Mouse (Mus musculus): ENCODE data around the gene Tbc1d22a. TPM values are rescaled to one million over a fixed set of nuclear protein-coding genes. Genes with fewer than 3 reads are reported as not detected.

The Tbc1d22a gene
- total RNA-seq, 2 experiments from 2014 or later = 33.5 to 34.5 TPM

DNA sequence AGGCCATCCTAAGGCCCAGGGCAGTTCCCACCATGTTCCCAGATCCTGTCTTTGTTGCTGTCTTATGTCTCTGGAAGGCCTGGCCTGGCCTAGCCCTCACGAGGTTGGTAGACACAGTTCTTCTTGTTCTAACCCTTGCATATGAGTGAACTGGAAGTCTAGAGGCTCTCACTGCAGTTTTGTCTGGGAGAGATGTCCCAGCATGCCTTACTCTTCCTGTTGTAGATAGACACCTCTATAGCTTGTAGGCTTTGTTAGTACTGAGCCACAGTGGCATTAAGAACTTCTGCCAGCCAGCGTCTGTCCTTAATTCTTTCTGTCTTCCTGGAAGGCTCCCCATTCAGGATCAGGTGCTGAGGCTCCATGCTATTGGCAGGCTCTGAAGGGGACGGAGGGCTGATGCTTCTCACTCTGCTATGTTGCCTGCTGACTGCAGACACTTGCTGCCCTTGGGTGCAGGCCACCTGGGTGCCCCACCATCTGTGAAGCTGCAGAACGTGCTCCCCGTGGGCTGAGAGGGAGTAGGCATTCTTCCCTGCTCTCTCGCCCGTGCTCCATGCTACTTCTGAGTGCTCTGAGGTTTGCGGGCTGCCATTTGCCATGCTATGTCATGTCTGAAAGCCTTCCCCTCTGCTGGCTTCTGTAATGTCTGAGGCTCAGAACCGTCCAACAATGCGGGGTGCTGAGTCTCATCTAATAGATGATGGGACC lies 150.8 kb downstream of the Tbc1d22a start:
- DNase-seq (ENCODE audit: extremely low spot score in 1 of 2, low spot score in 1 of 2) = no peak

DNA sequence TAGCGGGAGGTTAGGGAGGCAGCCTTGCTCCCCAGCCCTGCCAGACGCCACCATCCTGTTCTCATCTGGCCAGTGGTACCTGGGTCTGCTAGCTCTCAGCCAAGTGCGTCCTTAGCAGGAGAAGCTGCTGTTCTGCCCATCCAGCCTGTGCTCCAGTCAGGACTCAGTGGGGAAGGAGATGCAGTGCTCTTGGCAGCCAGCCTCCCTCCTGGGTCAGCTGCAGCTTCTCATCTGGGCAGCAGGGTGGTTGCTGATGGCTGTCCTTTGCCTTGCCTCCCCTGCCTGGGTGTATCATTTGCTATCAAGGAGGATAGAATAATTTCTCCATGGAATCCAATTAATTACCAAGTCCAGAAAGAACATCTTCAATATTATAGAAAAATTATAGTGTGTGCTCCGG lies 152.5 kb downstream of the Tbc1d22a start:
- DNase-seq (ENCODE audit: extremely low spot score in 1 of 2, low spot score in 1 of 2) = no peak

DNA sequence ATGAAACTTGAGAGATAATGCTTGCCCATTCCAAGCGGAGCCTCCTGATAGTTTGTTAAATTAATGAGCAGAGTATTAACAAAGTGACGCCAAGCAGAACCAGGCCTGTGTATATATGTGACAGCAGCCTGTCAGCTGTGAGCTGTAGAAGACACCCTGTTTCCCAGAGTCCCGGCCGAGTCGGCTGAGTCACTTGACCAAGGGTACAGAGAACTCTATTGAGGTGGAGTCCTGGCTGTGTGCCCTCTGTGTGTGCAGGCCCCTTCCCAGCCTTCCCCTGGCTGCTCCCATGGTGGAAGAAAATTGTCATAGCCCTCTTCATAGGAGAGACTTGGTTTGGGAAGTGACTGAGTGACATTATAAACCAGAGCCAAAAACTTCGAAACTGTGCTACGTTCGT lies 153.0 kb downstream of the Tbc1d22a start:
- DNase-seq (ENCODE audit: extremely low spot score in 1 of 2, low spot score in 1 of 2) = no peak

DNA sequence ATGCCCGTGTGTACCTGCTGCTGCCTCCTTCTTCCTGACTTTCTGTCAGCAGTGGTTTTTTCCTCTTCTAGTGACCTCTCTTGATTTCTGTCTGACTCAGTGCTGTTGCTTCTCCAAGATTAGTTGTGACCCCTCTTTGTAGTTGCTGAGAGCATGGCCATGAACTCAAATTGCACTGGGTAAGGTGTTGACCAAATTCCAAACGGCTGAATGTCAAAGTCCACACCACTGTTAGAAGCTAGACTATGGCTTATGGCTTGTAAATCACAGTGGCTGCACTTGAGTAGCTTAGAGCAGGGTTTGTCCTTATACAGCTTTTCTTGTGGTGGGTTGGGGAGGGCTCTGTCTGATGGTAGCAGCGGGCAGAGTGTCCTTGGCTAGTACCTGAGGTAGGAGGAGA lies 156.6 kb downstream of the Tbc1d22a start:
- DNase-seq (ENCODE audit: extremely low spot score in 1 of 2, low spot score in 1 of 2) = no peak

DNA sequence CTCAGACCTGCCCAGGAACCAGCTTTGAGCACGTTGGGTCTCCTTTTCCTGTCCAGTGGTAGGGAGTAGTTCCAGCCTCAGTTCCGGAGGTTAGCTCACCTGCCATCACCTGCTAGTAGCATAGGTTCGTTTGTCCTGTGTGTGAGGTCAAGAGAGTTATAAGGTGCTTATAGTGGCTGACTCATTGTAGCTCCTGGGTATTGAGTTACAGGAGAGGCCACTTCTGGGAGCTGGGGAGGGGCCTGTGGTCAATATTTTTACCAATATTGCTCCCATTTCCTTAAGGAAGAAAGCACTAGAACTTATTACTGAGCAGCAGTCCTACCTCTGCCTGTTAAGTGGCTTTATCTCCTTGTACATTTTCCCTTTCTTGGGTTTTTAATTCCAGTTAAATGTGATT lies 161.0 kb downstream of the Tbc1d22a start:
- no peak for DNase-seq (ENCODE audit: extremely low spot score in 1 of 2, low spot score in 1 of 2)

DNA sequence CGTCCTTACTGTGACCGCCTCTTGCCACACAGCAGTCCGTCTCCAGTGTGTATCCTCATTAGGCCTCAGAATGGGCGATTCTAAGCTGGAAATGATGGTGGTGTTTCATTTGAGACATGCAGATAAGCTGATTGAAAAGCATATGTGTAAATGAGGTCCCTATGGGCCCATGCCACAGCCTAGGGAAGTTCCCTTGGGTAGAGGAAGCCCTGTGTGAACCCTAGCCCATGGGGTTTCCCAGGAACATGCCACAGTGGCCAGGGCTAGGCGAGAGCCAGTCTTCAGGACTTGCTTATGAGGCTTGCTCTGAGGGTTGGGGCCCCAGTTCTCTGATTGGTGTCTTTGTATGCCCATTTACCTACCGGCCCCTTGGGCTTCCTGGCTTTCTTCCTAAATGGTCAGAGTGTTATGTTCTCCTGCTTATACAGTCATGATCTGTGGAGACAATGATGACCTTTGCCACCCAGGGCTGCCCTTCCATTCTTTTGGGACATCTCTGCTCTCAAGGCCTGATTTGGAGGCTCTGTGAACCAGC lies 161.7 kb downstream of the Tbc1d22a start:
- DNase-seq (ENCODE audit: extremely low spot score in 1 of 2, low spot score in 1 of 2) = no peak

DNA sequence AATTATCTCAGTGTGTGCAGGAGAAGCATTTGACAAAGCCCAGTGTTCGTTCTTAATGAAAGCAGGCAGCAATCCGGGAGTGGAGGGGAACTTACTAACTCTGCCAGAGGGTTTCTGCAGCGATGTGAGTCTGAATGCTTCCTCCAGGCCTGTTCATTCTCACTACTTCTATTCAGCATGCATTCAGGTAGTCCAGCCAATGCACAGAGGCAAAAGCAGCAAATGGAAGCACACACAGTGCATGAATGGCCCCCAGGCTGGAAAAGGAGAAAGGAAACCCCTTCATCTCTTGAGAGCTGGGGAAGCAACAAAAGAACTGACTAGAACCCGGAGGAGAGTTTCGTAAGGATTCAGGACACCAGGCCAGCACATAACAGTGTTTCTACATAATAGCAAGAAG lies 169.0 kb downstream of the Tbc1d22a start:
- DNase-seq (ENCODE audit: extremely low spot score in 1 of 2, low spot score in 1 of 2) = no peak

DNA sequence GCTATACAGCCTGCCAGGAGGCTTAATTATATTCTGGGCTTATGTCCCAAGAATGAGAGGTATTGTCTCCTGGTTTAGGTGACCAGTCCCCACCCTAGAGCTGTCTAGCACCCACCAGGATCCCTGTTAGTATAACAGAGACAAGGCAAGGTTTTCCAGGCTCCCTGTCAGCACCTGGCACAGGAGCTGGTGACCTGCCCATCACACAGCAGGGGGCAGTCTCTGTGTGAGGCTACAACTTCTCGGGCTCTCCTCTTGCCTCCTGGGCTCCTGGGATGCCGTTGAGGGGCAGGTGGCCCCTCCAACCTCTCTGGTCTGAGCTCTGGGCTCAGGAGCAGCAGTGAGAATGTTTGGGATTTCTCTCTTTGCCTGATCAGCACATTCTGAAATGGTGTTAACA lies 171.2 kb downstream of the Tbc1d22a start:
- no peak for DNase-seq (ENCODE audit: extremely low spot score in 1 of 2, low spot score in 1 of 2)

DNA sequence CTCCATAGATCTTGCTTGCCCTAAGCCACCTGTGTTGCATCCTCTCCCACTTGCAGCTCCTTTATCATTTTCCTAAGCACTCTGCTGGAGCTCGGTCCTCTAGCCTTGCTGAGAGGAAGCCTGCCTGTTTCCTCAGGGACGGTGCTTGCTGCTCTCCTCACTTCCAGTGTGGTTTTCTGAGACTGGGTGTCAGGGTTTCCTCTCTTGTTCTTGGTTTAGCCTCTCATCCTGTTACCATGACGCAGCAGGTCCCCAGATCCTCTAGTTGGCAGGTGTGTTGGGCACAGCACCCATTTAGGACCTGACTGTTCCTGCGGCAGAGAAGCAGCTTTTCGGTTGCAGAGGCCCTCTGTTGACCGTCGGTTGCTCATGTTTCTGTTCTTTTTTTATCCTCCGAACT lies 172.1 kb downstream of the Tbc1d22a start:
- DNase-seq (ENCODE audit: extremely low spot score in 1 of 2, low spot score in 1 of 2) = no peak

DNA sequence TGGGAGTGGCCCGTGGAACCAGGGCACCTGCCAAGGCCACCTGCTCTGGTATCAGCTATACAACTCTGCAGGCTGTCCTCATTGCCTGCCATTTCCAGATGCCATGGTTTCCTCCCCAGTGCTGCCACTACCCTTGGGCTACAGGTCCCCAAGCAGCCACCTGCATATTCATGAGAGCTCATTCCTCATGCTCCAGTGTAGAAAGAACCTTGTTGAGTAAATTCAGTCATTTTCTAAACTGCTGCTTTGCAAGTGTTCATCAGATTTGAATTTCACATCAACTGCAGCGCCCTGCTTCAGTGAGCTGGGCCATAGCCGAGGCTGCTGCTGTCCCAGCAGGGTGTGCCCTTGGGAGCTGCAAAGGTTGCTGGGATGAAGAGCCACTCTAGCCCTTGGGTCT lies 174.3 kb downstream of the Tbc1d22a start:
- DNase-seq (ENCODE audit: extremely low spot score in 1 of 2, low spot score in 1 of 2) = no peak

DNA sequence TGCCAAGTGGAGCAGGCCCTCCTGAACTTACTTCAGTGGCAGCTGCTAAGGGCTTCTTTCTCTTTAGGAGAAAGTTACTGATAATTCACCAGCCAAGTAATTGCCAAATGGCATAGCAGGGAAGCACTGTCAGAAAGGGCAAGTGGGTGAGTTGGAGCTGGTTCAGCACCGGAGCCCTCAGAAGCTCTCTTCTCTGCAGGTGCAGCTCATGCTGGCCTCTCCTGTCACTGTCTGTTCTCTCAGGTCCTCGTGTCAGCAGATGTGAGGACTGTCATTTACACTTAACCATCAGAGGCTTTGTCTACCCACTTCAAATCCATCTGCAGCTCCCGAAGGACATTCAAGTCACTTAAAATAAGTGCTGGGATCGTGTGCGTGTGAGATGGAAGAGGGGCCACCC lies 190.6 kb downstream of the Tbc1d22a start:
- DNase-seq (ENCODE audit: extremely low spot score in 1 of 2, low spot score in 1 of 2) = no peak

DNA sequence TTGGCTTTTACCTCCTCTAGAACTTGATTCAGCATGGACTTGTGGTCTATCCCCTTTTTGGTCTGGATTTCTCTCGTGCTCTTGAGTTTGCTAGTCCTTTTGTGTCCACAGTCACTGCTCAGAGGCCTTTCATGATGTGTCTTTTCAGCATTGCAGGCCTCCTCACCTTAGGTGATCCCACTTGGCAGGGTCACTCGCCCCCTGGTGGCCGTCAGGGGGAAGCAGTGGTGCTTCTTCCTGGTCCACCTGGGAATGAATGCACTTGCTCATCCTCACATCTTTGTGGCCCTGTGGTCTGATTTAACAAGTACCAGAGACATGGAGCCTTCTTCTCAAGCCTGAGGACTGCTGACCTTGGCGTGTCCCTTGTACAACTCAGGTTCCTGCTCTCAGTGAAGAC lies 191.3 kb downstream of the Tbc1d22a start:
- DNase-seq (ENCODE audit: extremely low spot score in 1 of 2, low spot score in 1 of 2) = peak in 1 of 2 experiments; percentile 52

DNA sequence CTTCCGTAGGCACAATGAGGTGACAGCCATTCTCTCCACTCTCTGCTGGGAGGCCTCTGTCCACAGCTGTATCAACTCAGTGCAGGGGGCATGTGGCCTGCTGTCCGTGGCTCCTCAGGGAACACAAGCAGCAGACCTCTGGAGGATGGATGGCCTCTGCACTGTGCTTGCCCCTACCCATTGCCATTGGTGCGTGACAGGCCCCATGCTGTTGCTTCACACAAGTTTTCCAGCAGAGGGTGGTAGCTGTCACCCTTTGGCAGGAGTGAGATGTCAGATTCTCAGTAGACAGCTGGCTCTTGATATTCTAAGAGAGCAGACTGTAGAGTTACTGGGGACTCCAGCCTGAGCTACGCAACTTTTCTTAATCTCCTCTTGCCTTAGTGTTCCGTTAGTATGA lies 195.1 kb downstream of the Tbc1d22a start:
- peak in 1 of 2 experiments; percentile 19 for DNase-seq (ENCODE audit: extremely low spot score in 1 of 2, low spot score in 1 of 2)

DNA sequence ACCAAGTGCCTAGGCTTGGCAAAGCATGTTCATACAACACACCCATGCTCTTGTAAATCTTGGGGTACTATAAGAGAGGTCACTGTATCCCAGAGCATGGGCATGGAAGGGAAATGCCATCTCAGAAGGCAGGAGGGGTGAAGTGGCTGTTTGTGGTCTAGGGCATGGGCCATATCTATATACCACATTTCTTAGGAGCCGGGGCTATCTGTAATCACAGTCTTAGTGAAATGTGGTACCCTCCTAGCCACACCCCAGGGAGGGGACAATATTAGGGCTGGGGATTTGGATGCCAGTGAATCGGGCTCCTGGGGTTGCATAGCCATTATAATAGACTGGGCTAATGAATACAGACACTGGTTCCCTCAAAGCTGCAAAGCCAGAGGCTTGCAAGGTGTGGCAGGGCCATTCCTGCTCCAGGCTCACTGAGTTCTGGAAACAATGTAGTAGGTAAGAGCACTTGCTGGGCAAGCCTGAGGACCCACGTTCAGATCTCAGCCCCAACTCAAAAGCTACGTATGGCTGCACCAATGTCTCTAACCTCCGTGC lies 197.3 kb downstream of the Tbc1d22a start:
- DNase-seq (ENCODE audit: extremely low spot score in 1 of 2, low spot score in 1 of 2) = no peak

DNA sequence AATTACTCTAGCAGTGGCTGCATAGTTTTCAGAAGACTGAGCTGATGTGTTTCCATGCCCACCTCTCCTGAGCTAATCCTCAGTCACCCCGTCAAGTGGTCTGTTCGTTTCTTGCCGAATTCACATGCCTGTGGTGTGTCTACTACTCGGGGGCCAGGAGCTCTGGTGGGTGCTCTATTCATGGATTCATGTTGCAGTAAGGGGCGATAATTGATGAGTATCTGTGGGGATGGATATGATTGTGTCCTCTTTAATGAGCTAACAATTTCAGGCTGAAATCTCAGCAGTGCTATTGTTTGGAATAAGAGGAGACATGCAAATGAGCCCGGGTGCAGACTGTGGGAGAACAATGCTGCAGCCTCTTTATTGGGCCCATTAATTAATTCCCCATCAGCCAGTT lies 201.7 kb downstream of the Tbc1d22a start:
- no peak for DNase-seq (ENCODE audit: extremely low spot score in 1 of 2, low spot score in 1 of 2)

DNA sequence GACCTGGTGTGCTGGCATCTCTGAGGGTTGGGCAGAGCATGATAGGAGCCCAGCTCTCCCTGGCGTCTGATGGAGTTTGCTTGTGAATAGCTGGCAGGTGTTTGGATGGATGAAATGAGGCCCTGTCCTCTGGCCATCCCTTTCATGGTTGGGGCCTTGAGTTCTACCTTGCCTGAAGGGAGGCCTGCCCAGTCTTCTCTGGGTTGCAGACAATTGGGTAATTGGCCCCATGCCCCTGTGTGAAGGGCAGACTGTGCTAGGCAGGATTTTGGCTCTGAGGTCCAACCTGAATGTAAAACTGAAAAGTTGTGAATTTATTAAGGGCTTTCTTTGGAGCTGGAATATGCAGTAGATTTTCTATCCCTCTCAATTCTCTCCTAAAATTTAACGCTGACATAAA lies 204.2 kb downstream of the Tbc1d22a start:
- no peak for DNase-seq (ENCODE audit: extremely low spot score in 1 of 2, low spot score in 1 of 2)

DNA sequence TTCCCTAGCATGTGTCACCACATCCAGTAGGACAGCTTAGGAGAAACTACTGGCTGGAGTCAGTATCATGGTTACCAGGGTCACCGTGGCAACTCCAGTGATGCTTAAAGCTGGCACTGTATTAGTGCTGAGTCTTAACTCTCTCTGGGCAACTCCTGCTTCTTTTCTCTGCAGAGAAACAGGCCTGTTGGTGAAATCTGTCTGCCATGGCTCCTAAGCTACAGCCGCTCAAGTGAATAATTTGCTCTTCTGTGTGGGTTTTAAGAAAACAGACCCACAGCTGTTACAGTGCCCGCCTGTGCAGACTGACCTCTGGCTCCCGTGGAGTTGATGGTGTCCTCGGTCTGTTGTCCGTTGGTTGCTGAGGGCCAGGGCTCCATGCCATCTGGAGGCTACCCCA lies 205.4 kb downstream of the Tbc1d22a start:
- no peak for DNase-seq (ENCODE audit: extremely low spot score in 1 of 2, low spot score in 1 of 2)

DNA sequence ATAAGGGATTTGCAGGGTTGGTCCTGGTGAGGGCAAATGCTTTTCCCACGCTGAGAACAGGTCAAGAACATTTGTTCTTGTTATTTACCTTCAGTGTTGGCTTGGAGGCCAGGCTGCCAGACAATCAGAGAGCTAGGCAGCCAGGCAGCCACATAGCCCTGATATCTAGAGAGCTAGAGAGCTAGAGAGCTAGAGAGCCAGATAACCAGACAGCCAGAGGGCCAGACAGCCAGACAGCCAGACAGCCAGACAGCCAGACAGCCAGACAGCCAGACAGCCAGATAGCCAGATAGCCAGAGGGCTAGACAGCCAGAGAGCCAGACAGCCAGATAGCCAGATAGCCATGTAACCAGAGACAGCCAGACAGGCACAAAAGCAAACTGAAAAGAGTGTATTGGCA lies 208.6 kb downstream of the Tbc1d22a start:
- DNase-seq (ENCODE audit: extremely low spot score in 1 of 2, low spot score in 1 of 2) = no peak

DNA sequence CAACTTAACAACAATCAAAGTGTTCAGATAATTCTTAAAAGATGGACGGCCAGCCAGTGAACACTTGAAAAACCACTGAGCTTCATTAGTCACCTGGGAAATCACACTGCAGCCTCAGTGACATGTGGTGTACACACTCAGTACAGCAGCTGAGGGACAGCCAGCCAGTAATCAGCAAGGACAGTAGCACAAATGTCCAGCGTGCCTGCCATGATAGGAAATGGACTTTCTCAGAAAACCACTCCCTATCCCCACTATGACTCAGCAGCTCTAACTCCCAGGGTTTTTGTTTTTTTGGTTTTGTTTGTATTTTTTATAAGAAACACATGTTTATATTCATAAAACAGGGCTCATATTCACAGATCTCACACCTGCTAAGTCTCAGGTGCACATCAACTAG lies 209.6 kb downstream of the Tbc1d22a start:
- no peak for DNase-seq (ENCODE audit: extremely low spot score in 1 of 2, low spot score in 1 of 2)

DNA sequence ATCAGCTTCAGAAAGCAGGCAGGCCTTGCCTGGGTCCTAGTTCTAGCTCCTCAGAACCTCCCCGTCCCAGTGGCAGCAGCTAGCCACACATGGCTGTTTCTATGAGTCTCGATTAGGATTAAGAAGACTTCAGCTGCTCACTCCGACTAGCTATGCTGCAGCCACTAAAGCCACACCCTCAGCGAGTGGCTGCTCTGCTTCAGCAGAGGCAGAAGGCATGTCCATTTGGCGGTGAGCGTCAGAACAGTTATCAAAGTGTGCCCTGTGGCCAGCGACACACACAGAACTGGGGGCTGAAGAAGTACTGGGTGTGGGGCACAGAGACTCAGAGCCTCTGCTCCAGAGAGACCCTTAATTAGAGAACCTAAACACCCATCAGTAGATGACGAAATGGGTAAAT lies 210.7 kb downstream of the Tbc1d22a start:
- no peak for DNase-seq (ENCODE audit: extremely low spot score in 1 of 2, low spot score in 1 of 2)

DNA sequence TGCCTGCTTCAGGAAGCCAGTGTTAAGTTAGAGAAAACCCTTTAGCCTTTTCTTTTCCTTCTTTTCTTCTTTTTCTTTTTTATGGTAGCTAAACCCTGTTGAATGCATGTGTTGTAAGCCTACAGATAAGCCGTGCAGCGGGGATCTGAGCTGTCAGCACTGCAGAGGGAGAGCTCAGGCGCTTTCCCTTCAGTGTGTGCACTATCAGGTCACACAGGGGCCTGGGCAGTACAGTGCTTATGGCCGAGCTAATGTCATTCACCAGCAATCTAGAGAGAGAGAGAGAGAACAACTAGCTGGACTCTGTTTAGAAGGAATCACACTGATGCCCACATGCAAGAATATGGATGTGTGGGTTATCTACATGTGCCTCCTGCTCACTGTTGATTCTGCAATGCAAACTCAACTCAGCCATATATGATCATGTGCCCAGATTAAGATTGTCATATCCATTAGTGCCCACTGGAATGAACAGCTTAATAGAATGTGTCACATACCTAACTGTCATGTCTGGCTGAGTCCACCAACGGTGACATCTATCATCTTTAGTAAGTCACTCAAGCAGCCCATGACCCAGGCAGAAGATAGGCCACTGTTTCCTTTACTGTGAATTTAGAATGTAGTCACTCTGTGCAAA lies 212.2 kb downstream of the Tbc1d22a start:
- DNase-seq (ENCODE audit: extremely low spot score in 1 of 2, low spot score in 1 of 2) = no peak

DNA sequence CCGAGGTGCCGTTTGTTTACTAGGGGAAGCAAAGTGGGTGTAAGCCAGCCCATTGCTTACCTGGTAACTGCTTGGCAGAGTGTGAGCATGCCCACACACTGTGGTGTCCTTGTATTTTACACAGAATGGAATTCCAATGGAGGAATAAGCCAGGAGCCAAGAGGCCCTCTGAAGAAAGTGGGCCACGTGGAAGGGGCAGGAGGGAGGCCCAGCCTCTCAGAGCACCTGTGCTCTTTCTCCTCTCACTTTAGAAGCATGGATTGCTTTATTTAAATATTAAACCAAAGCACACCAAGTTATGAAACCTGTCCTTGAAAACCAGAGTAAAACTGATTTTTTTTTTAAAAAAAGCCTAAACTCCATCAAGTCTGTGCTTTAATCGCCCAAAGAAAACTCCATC lies 213.2 kb downstream of the Tbc1d22a start:
- DNase-seq (ENCODE audit: extremely low spot score in 1 of 2, low spot score in 1 of 2) = no peak

Measured in layer of hippocampus, postnatal 25 days (tissue).